Mouse (Mus musculus) inflammation-experienced regulatory T-cells, adult 6 months (primary cell): Measurements from ENCODE around the gene Zhx3. TPM values are rescaled to one million over a fixed set of nuclear protein-coding genes. Genes with fewer than 3 reads are reported as not detected.

Experiments
- ATAC-seq: one replicate; pipeline ENCODE4 v1.8.0; 2017
- polyA plus RNA-seq, 3 experiments: library from polyadenylated mRNA; unstranded; fragments of 100-300 nt; shearing (Covaris generic); gene quantifications; one replicate each; pipeline ENCODE4 v1.2.1; 2017

The Zhx3 gene
- polyA plus RNA-seq, 3 experiments from 2014 or later = 4.8 to 10.6 (median 8.1) TPM

DNA sequence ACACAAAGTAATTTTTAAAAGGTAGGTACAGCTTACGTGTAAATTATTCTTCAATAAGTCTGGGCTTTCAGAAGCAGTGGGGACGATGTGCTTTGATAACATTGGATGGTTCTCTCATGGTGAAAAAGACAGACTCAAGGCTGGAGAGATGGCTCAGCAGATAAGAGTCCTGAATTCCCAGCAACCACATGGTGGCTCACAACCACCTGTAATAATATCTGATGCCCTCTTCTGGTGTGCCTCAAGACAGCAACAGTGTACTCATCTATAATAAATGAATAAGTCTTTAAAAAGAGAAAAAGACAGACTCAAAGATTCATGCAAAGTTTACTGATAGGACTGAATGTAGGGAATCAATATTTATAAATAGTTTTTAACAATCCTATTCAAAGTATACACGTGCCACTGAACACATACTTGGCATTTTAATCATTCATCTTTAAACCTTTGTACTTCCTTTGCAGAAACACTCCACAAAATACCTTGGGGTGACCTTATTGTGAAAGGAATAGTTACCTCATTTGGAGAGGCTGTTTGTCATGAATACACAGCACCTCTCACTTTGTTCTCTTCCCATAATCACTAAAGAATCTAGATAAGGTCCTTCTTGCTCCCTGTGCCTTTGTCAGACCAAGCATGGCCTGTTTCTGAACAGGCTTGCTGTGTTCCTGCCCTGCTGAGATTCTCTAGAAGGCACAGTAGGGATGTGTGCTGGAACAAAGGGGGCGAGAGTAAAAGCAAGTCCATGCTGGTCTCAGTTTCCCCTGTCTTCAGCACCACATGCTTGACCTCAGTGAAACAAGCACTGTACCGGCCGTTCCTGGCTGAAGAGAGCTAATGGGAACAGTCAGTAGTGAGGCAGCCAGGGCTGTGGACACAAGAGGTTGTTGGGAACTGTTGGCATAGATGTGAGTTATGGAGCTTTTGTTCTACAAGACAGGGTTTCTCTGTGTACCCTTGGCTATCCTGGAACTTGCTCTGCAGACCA is 146.6 kb downstream of the Zhx3 start:
- ATAC-seq = no peak

- ATAC-seq = no peak
Observed at GRCm38 (mm10) chr2:160724536-160724935, 148.3 kb downstream of the Zhx3 start.

DNA sequence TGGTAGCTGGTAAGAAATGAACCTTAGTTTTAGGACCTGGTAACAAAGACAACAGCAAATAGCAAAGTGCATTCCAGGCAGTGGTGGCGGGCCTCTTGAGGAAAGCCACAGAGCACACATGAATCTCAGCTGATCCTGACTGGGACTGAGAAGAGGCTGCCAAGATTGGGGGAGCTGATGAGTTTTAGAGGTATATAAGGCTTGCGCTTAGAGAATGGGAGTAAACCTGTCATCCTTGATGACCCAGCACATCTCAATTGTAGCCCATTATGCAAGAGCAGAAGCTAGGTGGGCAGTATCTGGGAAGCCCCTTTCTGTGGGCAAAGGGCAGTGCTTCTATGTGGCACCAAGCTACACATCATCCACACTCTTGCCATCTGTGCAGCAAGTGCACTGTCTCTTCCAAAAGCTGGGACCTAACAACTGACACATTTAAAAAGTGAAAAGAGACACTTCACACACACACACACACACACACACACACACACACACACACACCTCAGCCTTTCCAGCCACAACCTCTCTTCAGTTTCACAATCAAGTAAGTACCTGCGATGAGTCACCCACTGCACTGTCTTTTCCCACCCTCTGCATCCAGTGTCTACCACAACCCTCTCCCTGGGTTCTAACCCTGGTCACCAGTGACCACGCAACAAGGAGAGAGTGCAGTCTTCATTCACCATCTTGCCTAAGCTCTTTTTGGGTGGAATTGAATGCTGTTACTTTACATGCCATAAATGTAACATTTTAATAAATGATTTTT is 149.0 kb downstream of the Zhx3 start:
- ATAC-seq = no peak

DNA sequence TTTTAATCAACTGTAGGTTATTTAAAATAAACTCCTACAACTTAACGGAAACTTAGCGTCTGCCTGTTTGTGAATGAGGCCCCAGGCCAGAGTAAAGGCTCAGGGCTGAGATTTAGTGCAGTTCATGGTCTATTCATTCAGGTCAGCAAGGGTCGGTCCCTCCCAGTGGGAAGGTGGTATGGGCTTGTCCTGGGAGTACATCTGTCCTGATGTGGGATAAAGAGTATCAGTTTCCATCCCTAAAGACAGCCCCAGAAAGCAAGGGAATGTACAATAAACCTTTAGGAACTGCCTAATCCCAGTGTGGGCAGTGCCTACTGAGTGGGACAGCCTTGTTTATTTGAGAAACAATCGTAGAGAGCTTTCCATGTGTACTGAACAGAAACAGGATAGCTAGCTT is 150.1 kb downstream of the Zhx3 start:
- no peak for ATAC-seq

- ATAC-seq = no peak
Observed at GRCm38 (mm10) chr2:160718811-160719210, 154.0 kb downstream of the Zhx3 start.

DNA sequence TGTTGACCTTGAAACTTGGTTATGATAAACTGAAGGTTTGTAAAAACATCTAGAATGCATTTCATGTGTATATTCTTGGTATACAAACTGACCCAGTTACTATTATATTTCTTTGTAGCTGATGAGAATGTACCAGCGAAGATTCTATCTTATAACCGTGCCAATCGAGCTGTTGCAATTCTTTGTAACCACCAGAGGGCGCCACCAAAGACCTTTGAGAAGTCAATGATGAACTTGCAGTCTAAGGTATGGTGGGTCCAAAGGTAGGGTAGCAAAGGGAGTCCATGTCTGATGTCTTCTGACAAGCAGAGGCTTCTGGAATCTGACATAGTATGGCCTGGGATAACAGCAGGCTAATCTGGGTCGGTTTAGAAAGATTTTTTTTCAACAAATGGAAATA is 155.5 kb downstream of the Zhx3 start:
- ATAC-seq = peak; percentile 56

- no peak for ATAC-seq
Observed at GRCm38 (mm10) chr2:160715463-160716030, 157.3 kb downstream of the Zhx3 start.

DNA sequence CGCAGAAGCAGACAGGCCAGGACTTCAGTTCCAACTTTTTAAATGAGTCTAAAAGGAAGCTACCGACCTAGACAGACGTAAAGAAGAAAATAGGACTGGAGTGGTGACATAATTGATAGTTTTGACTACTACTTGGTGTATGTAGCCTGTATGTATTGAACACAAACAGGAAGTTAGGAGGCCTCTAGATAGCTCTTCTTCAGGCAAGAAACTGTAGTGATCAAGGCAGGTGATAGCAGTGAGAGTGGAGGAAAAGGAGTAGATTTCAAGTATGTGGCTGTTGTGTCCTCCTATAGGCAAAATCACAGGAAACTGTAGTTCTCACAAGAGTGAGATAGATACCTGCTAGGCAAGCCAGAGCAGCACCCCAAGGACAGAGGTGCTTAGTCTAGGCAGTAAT is 165.1 kb downstream of the Zhx3 start:
- no peak for ATAC-seq

DNA sequence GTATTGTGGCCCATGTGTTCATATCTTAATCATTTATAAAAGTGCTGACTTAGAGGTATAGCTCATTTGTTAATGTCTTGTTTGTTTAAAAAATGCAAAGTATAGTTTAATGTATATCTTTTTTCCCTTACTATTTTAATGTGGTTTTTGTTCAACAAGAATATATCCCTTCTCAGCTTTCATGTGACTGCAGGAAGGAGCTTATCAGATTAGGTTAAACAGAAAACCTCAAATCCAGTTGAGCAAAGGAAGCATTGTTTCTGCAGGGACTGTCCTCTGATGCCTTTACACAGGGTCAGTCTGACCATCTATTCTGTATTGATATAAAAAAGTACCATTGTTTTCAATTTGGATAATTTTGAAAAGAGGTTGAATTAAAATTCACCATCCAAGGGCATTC is 170.0 kb downstream of the Zhx3 start:
- no peak for ATAC-seq

DNA sequence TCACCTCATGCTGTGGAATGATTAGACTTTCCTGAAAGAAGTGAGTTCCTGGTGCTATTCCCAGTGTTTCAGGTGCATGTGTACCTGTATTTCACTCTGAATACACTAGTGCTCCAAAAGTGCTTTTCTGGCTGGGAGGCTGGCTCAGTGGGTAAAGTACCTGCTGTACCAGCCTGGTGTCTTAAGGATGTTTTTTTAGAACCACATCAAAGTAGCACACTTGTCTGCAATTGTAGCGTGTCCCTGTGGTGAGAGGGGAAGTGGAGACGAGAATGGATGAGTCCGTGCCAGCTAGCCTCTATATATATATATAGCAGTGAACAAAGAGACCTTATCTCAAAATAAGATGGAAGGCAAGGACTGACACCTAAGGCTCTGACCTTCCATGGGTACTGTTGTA is 171.2 kb downstream of the Zhx3 start:
- ATAC-seq = peak; percentile 75

- ATAC-seq = no peak
Observed at GRCm38 (mm10) chr2:160700271-160700670, 172.5 kb downstream of the Zhx3 start.

Other genes with a start within 250 kb of the Zhx3 start
- gene Top1, start 227.1 kb downstream of the Zhx3 start, polyA plus RNA-seq = 10 to 100 TPM; 84.6 to 91.2 (median 89.9) TPM
- 10 to 100 TPM; 40.1 to 81.0 (median 60.7) TPM for gene Plcg1, start 141.7 kb downstream of the Zhx3 start, polyA plus RNA-seq
- gene Lpin3, start 7.7 kb upstream of the Zhx3 start, polyA plus RNA-seq = under 1 TPM; 0.19 to 0.33 (median 0.24) TPM
- not detected for gene Emilin3, start 39.3 kb upstream of the Zhx3 start, polyA plus RNA-seq
- gene Chd6, start 236.1 kb upstream of the Zhx3 start, polyA plus RNA-seq = 10 to 100 TPM; 20.1 to 41.6 (median 39.1) TPM